Mouse (Mus musculus) MEL (cell line): ENCODE results near the gene Ncf4. TPM values are rescaled to one million over a fixed set of nuclear protein-coding genes. Genes with fewer than 3 reads are reported as not detected.

Experiments used
- DNase-seq: peaks from one replicate; pipeline ENCODE4 v3.0.0; 2011; ENCODE audit warnings: low read depth, low spot score
- H3K27ac ChIP-seq: 2 replicates; pipeline ENCODE4 v1.5.1; 2012; ENCODE audit warnings: low read depth, mild to moderate bottlenecking, control low read depth, low read length, moderate library complexity; ENCODE audit not compliant: control insufficient read depth
- H3K27me3 ChIP-seq, 2 experiments: fragments of 150-350 bp in 1 of 2; sonication (generic) in 1 of 2; 2 replicates each; pipeline ENCODE4 v1.6.1; 2012; ENCODE audit warnings: low read length in 2 of 2, mild to moderate bottlenecking in 2 of 2, improper control_type of control experiment in 1 of 2, moderate library complexity in 1 of 2; ENCODE audit not compliant: insufficient read depth in 2 of 2, control insufficient read depth in 1 of 2
- H3K36me3 ChIP-seq, 2 experiments: 2 replicates each; pipeline ENCODE4 v1.6.1; 2012 to 2014; ENCODE audit warnings: low read length in 2 of 2, improper control_type of control experiment in 1 of 2, inconsistent platforms in 1 of 2, mild to moderate bottlenecking in 1 of 2; ENCODE audit not compliant: insufficient read depth in 2 of 2, control insufficient read depth in 1 of 2
- H3K4me1 ChIP-seq, 2 experiments: fragments of 150-350 bp in 1 of 2; sonication (generic) in 1 of 2; 2 replicates each; pipeline ENCODE4 v1.6.1; 2012; ENCODE audit warnings: low read length in 2 of 2, improper control_type of control experiment in 1 of 2, mild to moderate bottlenecking in 1 of 2; ENCODE audit not compliant: insufficient read depth in 2 of 2, control insufficient read depth in 1 of 2
- H3K4me3 ChIP-seq, 2 experiments: fragments of 150-350 bp in 1 of 2; sonication (generic) in 1 of 2; 2 replicates each; pipeline ENCODE4 v1.5.1; 2012; ENCODE audit warnings: low read depth in 2 of 2, low read length in 2 of 2, mild to moderate bottlenecking in 2 of 2, moderate library complexity in 2 of 2, control low read depth in 1 of 2, improper control_type of control experiment in 1 of 2; ENCODE audit not compliant: control insufficient read depth in 1 of 2, insufficient read depth in 1 of 2
- H3K79me2 ChIP-seq: 2 replicates; pipeline ENCODE4 v1.6.1; 2012; ENCODE audit warnings: mild to moderate bottlenecking, low read length, moderate library complexity; ENCODE audit not compliant: control insufficient read depth, poor library complexity, insufficient read depth
- H3K9ac ChIP-seq: 2 replicates; pipeline ENCODE4 v1.6.1; 2012; ENCODE audit warnings: low read depth, mild to moderate bottlenecking, control low read depth, low read length, moderate library complexity; ENCODE audit not compliant: control insufficient read depth, poor library complexity, severe bottlenecking
- H3K9me3 ChIP-seq: fragments of 150-350 bp; sonication (generic); replicated peaks from 2 replicates; pipeline ENCODE4 v1.6.1; 2012; ENCODE audit warnings: mild to moderate bottlenecking, low read length, improper control_type of control experiment, moderate library complexity; ENCODE audit not compliant: insufficient read depth
- BHLHE40 ChIP-seq: IDR thresholded peaks from 2 replicates; pipeline ENCODE4 v1.6.1; 2012; ENCODE audit warnings: low read depth, mild to moderate bottlenecking, inconsistent platforms, low read length, improper control_type of control experiment, borderline replicate concordance
- CHD1 ChIP-seq: IDR thresholded peaks from 2 replicates; pipeline ENCODE4 v1.6.1; 2012; ENCODE audit warnings: low read depth, mild to moderate bottlenecking, inconsistent platforms, low read length, improper control_type of control experiment
- CHD2 ChIP-seq: IDR thresholded peaks from 2 replicates; pipeline ENCODE4 v1.6.1; 2011; ENCODE audit warnings: low read length, improper control_type of control experiment
- CTCF ChIP-seq, 3 experiments: IDR thresholded peaks in 2 of 3; conservative IDR thresholded peaks in 1 of 3; 2 replicates each; pipeline ENCODE4 v1.5.1; 2011 to 2012; ENCODE audit warnings: low read length in 3 of 3, low read depth in 2 of 3, mild to moderate bottlenecking in 2 of 3, improper control_type of control experiment in 1 of 3, inconsistent platforms in 1 of 3, mixed read lengths in 1 of 3, moderate library complexity in 1 of 3; ENCODE audit not compliant: control insufficient read depth in 1 of 3, insufficient read depth in 1 of 3, poor library complexity in 1 of 3, severe bottlenecking in 1 of 3
- E2F4 ChIP-seq: IDR thresholded peaks from 2 replicates; pipeline ENCODE4 v1.6.1; 2011; ENCODE audit warnings: low read depth, low read length, improper control_type of control experiment, borderline replicate concordance
- EP300 ChIP-seq, 2 experiments: IDR thresholded peaks; 2 replicates each; pipeline ENCODE4 v1.6.1; 2011; ENCODE audit warnings: improper control_type of control experiment in 2 of 2, low read length in 2 of 2, low read depth in 1 of 2, mild to moderate bottlenecking in 1 of 2
- ETS1 ChIP-seq: IDR thresholded peaks from 2 replicates; pipeline ENCODE4 v1.6.1; 2012; ENCODE audit warnings: low read depth, mild to moderate bottlenecking, inconsistent platforms, low read length, improper control_type of control experiment, moderate library complexity
- GABPA ChIP-seq: IDR thresholded peaks from 2 replicates; pipeline ENCODE4 v1.6.1; 2012; ENCODE audit warnings: low read depth, mild to moderate bottlenecking, inconsistent platforms, low read length, improper control_type of control experiment, moderate library complexity
- GATA1 ChIP-seq: IDR thresholded peaks from 2 replicates; pipeline ENCODE4 v1.6.1; 2011; ENCODE audit warnings: low read depth, low read length, improper control_type of control experiment
- HCFC1 ChIP-seq: IDR thresholded peaks from 2 replicates; pipeline ENCODE4 v1.6.1; 2012; ENCODE audit warnings: low read depth, mild to moderate bottlenecking, inconsistent platforms, low read length, improper control_type of control experiment, moderate library complexity
- JUND ChIP-seq: IDR thresholded peaks from 2 replicates; pipeline ENCODE4 v1.6.1; 2011; ENCODE audit warnings: low read depth, mild to moderate bottlenecking, improper control_type of control experiment, low read length
- KAT2A ChIP-seq: conservative IDR thresholded peaks from 2 replicates; pipeline ENCODE4 v1.6.1; 2012; ENCODE audit warnings: low read depth, low read length, improper control_type of control experiment, inconsistent platforms
- MAFK ChIP-seq: IDR thresholded peaks from 2 replicates; pipeline ENCODE4 v1.6.1; 2011; ENCODE audit warnings: low read depth, mild to moderate bottlenecking, low read length, improper control_type of control experiment, borderline replicate concordance
- MAX ChIP-seq: IDR thresholded peaks from 2 replicates; pipeline ENCODE4 v1.6.1; 2011; ENCODE audit warnings: low read length, improper control_type of control experiment
- MAZ ChIP-seq: IDR thresholded peaks from 2 replicates; pipeline ENCODE4 v1.6.1; 2012; ENCODE audit warnings: low read depth, mild to moderate bottlenecking, inconsistent platforms, low read length, improper control_type of control experiment
- MEF2A ChIP-seq: IDR thresholded peaks from 2 replicates; pipeline ENCODE4 v1.6.1; 2014; ENCODE audit warnings: low read depth, mild to moderate bottlenecking, inconsistent platforms, low read length, improper control_type of control experiment; ENCODE audit not compliant: poor library complexity, insufficient replicate concordance, severe bottlenecking; ENCODE audit errors: extremely low read depth
- MXI1 ChIP-seq: IDR thresholded peaks from 2 replicates; pipeline ENCODE4 v1.6.1; 2011; ENCODE audit warnings: mild to moderate bottlenecking, low read depth, low read length, improper control_type of control experiment
- MYB ChIP-seq: IDR thresholded peaks from 2 replicates; pipeline ENCODE4 v1.6.1; 2011; ENCODE audit warnings: mild to moderate bottlenecking, low read depth, low read length, improper control_type of control experiment
- MYC ChIP-seq: IDR thresholded peaks from 2 replicates; pipeline ENCODE4 v1.6.1; 2011; ENCODE audit warnings: low read depth, mild to moderate bottlenecking, low read length, improper control_type of control experiment, moderate library complexity
- NELFE ChIP-seq: IDR thresholded peaks from 2 replicates; pipeline ENCODE4 v1.6.1; 2011; ENCODE audit warnings: low read depth, low read length, improper control_type of control experiment
- NRF1 ChIP-seq: IDR thresholded peaks from 2 replicates; pipeline ENCODE4 v1.6.1; 2014; ENCODE audit warnings: low read depth, mild to moderate bottlenecking, inconsistent platforms, low read length, improper control_type of control experiment, moderate library complexity; ENCODE audit not compliant: poor library complexity, insufficient read depth, severe bottlenecking
- POLR2A ChIP-seq, 2 experiments: IDR thresholded peaks; 2 replicates each; pipeline ENCODE4 v1.6.1; 2011 to 2012; ENCODE audit warnings: low read length in 2 of 2, mild to moderate bottlenecking in 2 of 2, control low read depth in 1 of 2, improper control_type of control experiment in 1 of 2, low read depth in 1 of 2, moderate library complexity in 1 of 2; ENCODE audit not compliant: control insufficient read depth in 1 of 2, insufficient read depth in 1 of 2, poor library complexity in 1 of 2
- POLR2AphosphoS2 ChIP-seq: IDR thresholded peaks from 2 replicates; pipeline ENCODE4 v1.6.1; 2011; ENCODE audit warnings: low read length, improper control_type of control experiment
- POLR2AphosphoS5 ChIP-seq: IDR thresholded peaks from 2 replicates; pipeline ENCODE4 v1.6.1; 2012; ENCODE audit warnings: low read depth, borderline replicate concordance, mild to moderate bottlenecking, inconsistent platforms, low read length, moderate library complexity, mixed read lengths
- RAD21 ChIP-seq: IDR thresholded peaks from 2 replicates; pipeline ENCODE4 v1.6.1; 2011; ENCODE audit warnings: mild to moderate bottlenecking, low read depth, low read length, improper control_type of control experiment
- RCOR1 ChIP-seq: IDR thresholded peaks from 2 replicates; pipeline ENCODE4 v1.6.1; 2012; ENCODE audit warnings: low read depth, mild to moderate bottlenecking, inconsistent platforms, low read length, improper control_type of control experiment
- SIN3A ChIP-seq: IDR thresholded peaks from 2 replicates; pipeline ENCODE4 v1.6.1; 2012; ENCODE audit warnings: low read length, improper control_type of control experiment, inconsistent platforms
- SMC3 ChIP-seq: IDR thresholded peaks from 2 replicates; pipeline ENCODE4 v1.6.1; 2011; ENCODE audit warnings: low read depth, low read length, improper control_type of control experiment
- TAL1 ChIP-seq: IDR thresholded peaks from 2 replicates; pipeline ENCODE4 v1.6.1; 2012; ENCODE audit warnings: mild to moderate bottlenecking, inconsistent platforms, low read length, moderate library complexity, mixed read lengths
- TBP ChIP-seq: IDR thresholded peaks from 2 replicates; pipeline ENCODE4 v1.8.0; 2011; ENCODE audit warnings: low read depth, low read length, improper control_type of control experiment
- TCF12 ChIP-seq: IDR thresholded peaks from 2 replicates; pipeline ENCODE4 v1.6.1; 2014; ENCODE audit warnings: low read depth, mild to moderate bottlenecking, inconsistent platforms, low read length, improper control_type of control experiment, moderate library complexity
- UBTF ChIP-seq: IDR thresholded peaks from 2 replicates; pipeline ENCODE4 v1.6.1; 2012; ENCODE audit warnings: low read depth, mild to moderate bottlenecking, inconsistent platforms, low read length, improper control_type of control experiment, moderate library complexity, borderline replicate concordance; ENCODE audit not compliant: insufficient read depth
- USF1 ChIP-seq: IDR thresholded peaks from 2 replicates; pipeline ENCODE4 v1.6.1; 2014; ENCODE audit warnings: low read depth, mild to moderate bottlenecking, inconsistent platforms, low read length, improper control_type of control experiment, moderate library complexity
- USF2 ChIP-seq, 2 experiments: IDR thresholded peaks; 2 replicates each; pipeline ENCODE4 v1.6.1; 2011 to 2012; ENCODE audit warnings: improper control_type of control experiment in 2 of 2, low read length in 2 of 2, borderline replicate concordance in 1 of 2, inconsistent platforms in 1 of 2, low read depth in 1 of 2, mild to moderate bottlenecking in 1 of 2; ENCODE audit not compliant: insufficient read depth in 1 of 2
- ZC3H11A ChIP-seq: IDR thresholded peaks from 2 replicates; pipeline ENCODE4 v1.6.1; 2012; ENCODE audit warnings: low read depth, mild to moderate bottlenecking, inconsistent platforms, low read length, improper control_type of control experiment
- ZKSCAN1 ChIP-seq: IDR thresholded peaks from 2 replicates; pipeline ENCODE4 v1.6.1; 2012; ENCODE audit warnings: low read depth, mild to moderate bottlenecking, inconsistent platforms, low read length, improper control_type of control experiment, moderate library complexity
- ZMIZ1 ChIP-seq: IDR thresholded peaks from 2 replicates; pipeline ENCODE4 v1.6.1; 2012; ENCODE audit warnings: low read depth, mild to moderate bottlenecking, inconsistent platforms, low read length, improper control_type of control experiment, moderate library complexity
- ZNF384 ChIP-seq: IDR thresholded peaks from 2 replicates; pipeline ENCODE4 v1.6.1; 2012; ENCODE audit warnings: low read depth, mild to moderate bottlenecking, inconsistent platforms, low read length, improper control_type of control experiment
- polyA plus RNA-seq, 2 experiments: library from polyadenylated mRNA; stranded (reverse) in 1 of 2; unstranded in 1 of 2; fragments of >175 nt in 1 of 2; fragments of >200 nt in 1 of 2; gene quantifications; 2 replicates each; pipeline versions ENCODE4 v1.2.1 to v1.2.4; 2012; ENCODE audit warnings: low replicate concordance in 2 of 2, low read depth in 1 of 2; ENCODE audit not compliant: insufficient read length in 2 of 2, insufficient read depth in 1 of 2, missing spikeins in 1 of 2
- total RNA-seq: library from RNA; depleted of rRNA; stranded (reverse); fragments of 300-350 nt; gene quantifications from 2 replicates; pipeline ENCODE4 v1.2.3, GENCODE M21; 2012

Gene Ncf4
- total and polyA plus RNA-seq, 3 experiments = 1.7 to 16.5 TPM; not detected in 1

DNA sequence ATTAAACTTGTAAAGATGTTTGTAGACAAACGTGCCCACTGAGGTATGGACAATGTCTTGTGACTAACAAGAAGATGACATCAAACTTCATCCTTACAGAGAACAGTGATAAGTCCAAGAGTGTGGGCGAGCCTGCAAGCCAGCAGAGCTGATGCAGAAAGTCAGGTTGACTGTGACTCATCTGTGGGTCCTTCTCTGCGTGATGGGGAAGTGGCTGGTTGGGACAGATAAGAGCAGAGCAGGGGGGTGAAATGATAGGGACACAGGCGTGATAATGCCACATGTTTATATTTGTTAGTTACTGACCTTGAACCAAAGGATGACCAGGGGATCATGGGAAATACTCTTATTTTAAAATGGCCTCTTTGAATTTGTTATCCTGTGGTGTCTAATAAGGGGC lies 23.3 kb downstream of the Ncf4 start:
- Histone ChIP-seq H3K9ac (no peak overlapping the region), H3K9me3 (no peaks in the 10 kb centered on the region), H3K27me3 (no peaks in the 10 kb centered on the region), H3K27ac (peak overlapping the region; percentile 92), H3K4me1 (peaks cover 13 to 41% of the 10 kb centered on the region in 2 experiments), H3K36me3 (peaks cover 0 to 29% of the 10 kb centered on the region in 2 experiments; a peak in 2 of 4 replicates), H3K4me3 (no peak overlapping the region), H3K79me2 (no peaks in the 10 kb centered on the region)
- peak; percentile 92 for DNase-seq
- TF ChIP-seq ZC3H11A (no peak), EP300 (IDR thresholded peaks at IDR 0.05; ENCODE audit: low read depth in 1 of 2, low read length in 2 of 2) (peak; percentile 100), ZKSCAN1 (no peak), POLR2A (IDR thresholded peaks at IDR 0.05; ENCODE audit: control insufficient read depth in 1 of 2, insufficient read depth in 1 of 2, low read depth in 1 of 2, low read length in 2 of 2, poor library complexity in 1 of 2) (no peak), MAX (peak; percentile 88), E2F4 (no peak), CHD2 (peak; percentile 71; the same call in 1 of the 2 replicates), USF2 (IDR thresholded peaks at IDR 0.05; ENCODE audit: borderline replicate concordance in 1 of 2, insufficient read depth in 1 of 2, low read depth in 1 of 2, low read length in 2 of 2) (no peak), TBP (no peak), RCOR1 (peak; percentile 94), BHLHE40 (peak; percentile 97), SIN3A (peak; percentile 91), GABPA (no peak), MYC (peak; percentile 91), GATA1 (peak; percentile 99), MXI1 (peak; percentile 75; the same call in 1 of the 2 replicates), USF1 (no peak; the same call in 1 of the 2 replicates), MEF2A (peak; percentile 77; the same call in 1 of the 2 replicates), ETS1 (peak; percentile 99), NRF1 (no peak), SMC3 (no peak), UBTF (no peak), MAFK (peak; percentile 73; the same call in 1 of the 2 replicates), RAD21 (no peak), TCF12 (peak; percentile 99), MAZ (peak; percentile 96), POLR2AphosphoS5 (no peak), ZMIZ1 (no peak), ZNF384 (no peak), CTCF (IDR thresholded peaks at IDR 0.05 in 2 of 3, conservative IDR thresholded peaks at IDR 0.05 in 1 of 3; ENCODE audit: control insufficient read depth in 1 of 3, insufficient read depth in 1 of 3, low read depth in 2 of 3, low read length in 3 of 3, poor library complexity in 1 of 3, severe bottlenecking in 1 of 3) (no peak), CHD1 (no peak), HCFC1 (peak; percentile 43; the same call in 1 of the 2 replicates), NELFE (no peak), MYB (peak; percentile 65; the same call in 1 of the 2 replicates), POLR2AphosphoS2 (peak; percentile 49; the same call in 1 of the 2 replicates), KAT2A (no peak), TAL1 (peak; percentile 99), JUND (peak; percentile 96)
